Mouse (Mus musculus) left cerebral cortex, postnatal 36 days (tissue): ENCODE results near the gene Hist1h1d. TPM values are rescaled to one million over a fixed set of nuclear protein-coding genes. Genes with fewer than 3 reads are reported as not detected.
"Not testable (repeated sequence)": the region's sequence is repeated elsewhere in the genome, so short reads cannot be mapped to it uniquely, and the experiment has no call there.

ENCODE experiments used
- DNase-seq, 2 experiments: peaks; one replicate each; pipeline ENCODE4 v3.0.0; 2021 to 2022; ENCODE audit warnings: low spot score in 2 of 2, mixed read lengths in 1 of 2
- intact Hi-C: fragments of 180-260 bp; cut with DNase I; formaldehyde crosslinking; loops from one replicate; pipeline ENCODE4 v1.15.1; 2025
- total RNA-seq, 2 experiments: library from RNA; stranded (reverse); gene quantifications; 2 replicates each; pipeline ENCODE4 v1.2.3; 2021

Hist1h1d gene
- total RNA-seq, 2 experiments from 2014 or later = 4.7 to 6.5 TPM

DNA sequence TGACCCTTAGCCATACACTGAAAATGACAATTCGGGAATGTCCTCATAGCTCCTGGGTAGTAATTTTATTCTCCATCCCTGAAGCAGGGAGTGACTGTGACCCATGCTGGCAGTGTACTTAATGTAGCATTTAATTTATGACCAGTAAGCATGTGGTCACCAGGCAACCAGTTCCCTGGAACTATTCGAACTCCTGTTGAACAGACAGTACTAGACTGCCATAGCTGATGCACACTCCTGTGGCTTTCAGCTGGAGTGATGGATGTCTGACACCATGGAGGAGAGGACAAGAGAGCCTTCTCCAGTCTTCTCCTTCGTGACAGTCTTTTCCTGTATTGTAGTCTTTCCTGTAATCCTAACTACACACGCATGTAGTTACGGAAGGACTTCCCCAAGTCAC is 24.1 kb upstream of the Hist1h1d start:
- no peak for DNase-seq
- intact Hi-C loops = no loop called here

DNA sequence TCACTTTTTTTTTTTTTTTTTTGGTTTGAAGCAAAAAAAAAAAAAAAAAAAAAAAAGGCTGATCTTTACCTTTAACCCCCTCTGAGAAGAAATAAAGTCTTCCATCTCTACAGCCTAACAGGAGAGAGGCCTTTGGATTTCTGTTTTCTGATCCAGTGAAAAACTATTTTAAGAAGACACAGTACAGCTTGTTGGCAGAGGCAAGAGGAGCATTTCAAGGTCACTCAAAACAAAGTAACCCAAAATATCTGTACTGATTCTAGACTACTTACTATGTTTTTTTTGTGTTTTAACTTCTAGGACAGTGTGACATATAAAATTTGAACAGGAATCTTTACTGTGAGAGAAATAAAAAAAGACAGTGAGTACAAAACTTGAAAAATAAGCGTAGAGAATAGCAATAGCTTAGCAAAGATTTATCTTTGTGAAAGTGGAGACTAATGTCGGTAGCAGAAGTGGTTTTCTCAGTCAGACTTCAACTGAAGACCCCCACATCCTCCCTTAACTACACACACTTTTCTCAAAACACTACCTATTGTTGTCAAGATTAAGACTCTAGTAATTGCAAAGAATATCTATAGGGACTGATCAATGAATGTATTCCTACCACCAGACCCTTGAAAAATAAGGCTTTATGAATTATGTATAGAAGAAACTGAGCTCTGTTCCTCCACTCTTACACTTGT is 23.4 kb upstream of the Hist1h1d start:
- no peak for DNase-seq
- intact Hi-C loops = loop anchor here (5.0 to 10.0 kb wide), 3 partner anchors 53 to 1815 kb away; partner anchors contain the start of genes Hist1h2ag, Hist1h2ai, Hist1h2bj and Hist1h2bl

DNA sequence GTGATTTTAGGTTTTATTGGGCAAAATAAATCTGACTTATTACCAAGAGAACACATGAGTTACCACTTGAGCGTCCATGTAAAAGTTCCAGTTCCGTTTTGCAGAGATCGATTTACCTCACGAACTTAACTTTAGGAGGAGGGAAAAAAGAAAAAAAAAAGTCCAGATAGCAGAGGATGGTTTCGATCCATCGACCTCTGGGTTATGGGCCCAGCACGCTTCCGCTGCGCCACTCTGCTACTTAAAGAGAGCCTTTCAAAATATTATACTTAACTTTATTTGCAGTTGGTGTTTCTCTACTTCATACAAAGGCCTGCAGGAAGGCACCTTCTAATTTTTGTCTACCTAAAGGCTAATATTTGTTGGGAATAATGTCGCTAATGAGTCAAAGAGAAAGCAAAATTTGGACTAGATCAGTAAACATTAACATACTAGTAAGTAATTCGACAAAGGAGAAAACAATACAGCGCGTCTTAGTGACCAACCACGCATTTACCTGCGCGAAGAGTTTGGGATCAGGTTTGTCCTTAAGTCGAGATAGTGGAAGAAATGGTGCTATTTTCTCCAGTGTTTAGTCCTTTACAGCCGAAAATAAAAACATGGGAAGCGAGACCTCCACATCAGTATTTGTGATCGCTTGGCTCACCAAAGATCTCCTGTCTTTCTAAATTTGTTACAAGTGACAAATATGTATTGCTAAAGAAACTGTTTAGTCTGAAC is 22.7 kb upstream of the Hist1h1d start:
- intact Hi-C loops = loop anchor here (5.0 to 10.0 kb wide), 3 partner anchors 52 to 1816 kb away; partner anchors contain the start of genes Hist1h2ag, Hist1h2ai, Hist1h2bj and Hist1h2bl
- DNase-seq = peak; percentile 55 to 66

DNA sequence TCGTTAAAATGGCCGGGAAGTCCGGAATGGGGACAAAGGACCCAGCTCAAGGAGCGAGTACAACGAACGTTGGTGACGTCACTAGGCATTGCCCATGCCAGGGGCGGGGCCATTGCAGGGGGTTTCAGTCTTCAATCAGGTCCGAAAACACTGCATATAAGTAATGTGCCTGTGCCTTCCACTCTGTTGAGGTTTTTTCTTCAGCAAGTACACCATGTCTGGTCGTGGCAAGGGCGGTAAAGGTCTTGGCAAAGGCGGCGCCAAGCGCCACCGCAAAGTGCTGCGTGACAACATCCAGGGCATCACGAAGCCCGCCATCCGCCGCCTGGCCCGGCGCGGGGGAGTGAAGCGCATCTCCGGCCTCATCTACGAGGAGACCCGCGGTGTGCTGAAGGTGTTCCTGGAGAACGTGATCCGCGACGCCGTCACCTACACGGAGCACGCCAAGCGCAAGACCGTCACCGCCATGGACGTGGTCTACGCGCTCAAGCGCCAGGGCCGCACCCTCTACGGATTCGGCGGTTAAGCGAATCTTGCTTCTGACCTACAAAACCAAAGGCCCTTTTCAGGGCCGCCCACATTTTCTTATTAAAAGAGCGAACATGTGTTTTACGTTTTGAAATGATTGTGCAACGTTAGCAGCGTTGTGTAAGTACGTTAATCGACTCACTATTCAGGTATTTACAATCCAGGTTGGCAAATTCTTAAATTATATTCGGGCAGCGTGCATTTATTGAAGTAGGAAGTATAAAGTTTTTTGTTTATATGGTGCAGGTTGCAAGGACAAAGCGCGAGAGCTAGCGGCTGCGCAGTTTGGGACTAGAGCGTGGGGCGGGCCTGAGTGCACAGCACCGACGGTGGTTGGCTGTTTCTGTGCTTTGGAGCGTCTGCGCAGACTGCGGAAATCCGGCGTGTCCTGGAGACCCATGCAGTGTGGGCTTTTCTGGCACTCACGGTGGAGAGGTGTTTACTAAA is 21.9 kb upstream of the Hist1h1d start, which contains the start of gene Hist1h4h:
Gene Hist1h4h, plus strand, starts transcription at position 150 of the 975 bp plus-strand sequence.
- DNase-seq = peak; percentile 96 to 97
- intact Hi-C loops = loop anchor here (5.0 to 10.0 kb wide), 3 partner anchors 51 to 1816 kb away; partner anchors contain the start of genes Hist1h2ag, Hist1h2ai, Hist1h2bj and Hist1h2bl

DNA sequence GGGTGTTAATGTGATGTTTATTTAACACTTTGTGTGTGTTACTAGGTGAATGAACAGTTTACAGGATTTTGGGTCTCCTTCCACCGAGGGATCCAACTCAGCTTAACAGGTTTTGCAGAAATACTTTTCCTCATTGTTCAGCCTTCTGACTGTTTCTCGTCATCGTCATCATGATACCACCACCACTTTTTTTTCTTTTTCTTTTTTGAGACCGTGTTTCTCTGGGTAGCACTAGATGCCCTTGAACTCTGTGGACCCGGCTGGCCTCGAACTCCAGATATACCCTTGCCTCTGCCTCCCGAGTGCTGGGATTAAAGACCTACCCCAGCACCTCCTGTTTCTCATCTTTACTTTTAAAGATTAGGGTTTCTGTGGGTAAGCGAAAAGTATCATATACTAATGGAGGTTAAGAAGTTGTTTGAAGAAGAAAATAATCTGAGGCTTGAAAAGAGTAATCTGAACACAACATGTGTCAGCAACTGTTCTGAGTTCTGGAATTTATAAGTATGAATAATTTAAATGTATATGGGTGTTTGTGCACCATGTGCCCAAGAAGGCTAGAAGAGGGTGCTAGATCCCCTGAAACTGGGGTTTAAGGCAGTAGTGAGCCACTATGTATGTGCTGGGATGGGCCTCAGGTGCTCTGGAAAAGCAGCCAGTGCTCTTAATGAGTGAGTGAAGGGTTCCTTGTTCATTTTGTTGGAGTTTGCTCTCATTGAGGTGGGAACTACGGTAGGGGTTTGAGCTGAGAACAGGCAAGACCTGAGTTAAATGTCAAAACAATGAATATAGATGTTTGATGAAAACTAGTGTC is 20.6 kb upstream of the Hist1h1d start:
- no peak for DNase-seq
- intact Hi-C loops = loop anchor here (5.0 to 10.0 kb wide), 3 partner anchors 50 to 1818 kb away; partner anchors contain the start of genes Hist1h2ag, Hist1h2ai, Hist1h2bj and Hist1h2bl

DNA sequence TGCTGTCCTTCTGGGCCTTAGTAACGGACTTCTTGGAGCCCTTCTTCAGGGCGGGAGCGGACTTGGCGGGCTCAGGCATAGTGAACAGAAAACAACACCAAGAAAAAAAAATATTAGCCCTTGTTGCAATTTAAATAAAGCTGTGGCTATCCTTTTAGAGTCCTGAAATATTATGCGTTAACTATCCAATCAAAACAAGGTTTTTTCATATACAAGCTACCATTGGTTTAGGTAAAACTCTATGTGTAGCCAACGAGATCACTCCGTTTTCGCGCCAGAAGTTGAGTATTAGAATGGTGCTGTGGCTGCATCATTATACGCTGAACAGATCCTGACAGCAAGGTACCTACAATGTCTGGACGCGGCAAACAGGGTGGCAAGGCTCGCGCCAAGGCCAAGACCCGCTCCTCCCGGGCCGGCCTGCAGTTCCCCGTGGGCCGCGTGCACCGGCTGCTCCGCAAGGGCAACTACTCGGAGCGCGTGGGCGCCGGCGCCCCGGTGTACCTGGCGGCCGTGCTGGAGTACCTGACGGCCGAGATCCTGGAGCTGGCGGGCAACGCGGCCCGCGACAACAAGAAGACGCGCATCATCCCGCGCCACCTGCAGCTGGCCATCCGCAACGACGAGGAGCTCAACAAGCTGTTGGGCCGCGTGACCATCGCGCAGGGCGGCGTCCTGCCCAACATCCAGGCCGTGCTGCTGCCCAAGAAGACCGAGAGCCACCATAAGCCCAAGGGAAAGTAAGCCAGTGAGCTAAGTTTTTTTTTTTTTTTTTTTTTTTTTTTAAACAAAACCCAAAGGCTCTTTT is 19.3 kb upstream of the Hist1h1d start, which contains the start of gene Hist1h2af:
Gene Hist1h2af, plus strand, starts transcription at position 347 of the 808 bp plus-strand sequence.
- peak; percentile 67 to 73 for DNase-seq
- intact Hi-C loops = loop anchor here (5.0 to 10.0 kb wide), 3 partner anchors 49 to 1819 kb away; partner anchors contain the start of genes Hist1h2ag, Hist1h2ai, Hist1h2bj and Hist1h2bl

DNA sequence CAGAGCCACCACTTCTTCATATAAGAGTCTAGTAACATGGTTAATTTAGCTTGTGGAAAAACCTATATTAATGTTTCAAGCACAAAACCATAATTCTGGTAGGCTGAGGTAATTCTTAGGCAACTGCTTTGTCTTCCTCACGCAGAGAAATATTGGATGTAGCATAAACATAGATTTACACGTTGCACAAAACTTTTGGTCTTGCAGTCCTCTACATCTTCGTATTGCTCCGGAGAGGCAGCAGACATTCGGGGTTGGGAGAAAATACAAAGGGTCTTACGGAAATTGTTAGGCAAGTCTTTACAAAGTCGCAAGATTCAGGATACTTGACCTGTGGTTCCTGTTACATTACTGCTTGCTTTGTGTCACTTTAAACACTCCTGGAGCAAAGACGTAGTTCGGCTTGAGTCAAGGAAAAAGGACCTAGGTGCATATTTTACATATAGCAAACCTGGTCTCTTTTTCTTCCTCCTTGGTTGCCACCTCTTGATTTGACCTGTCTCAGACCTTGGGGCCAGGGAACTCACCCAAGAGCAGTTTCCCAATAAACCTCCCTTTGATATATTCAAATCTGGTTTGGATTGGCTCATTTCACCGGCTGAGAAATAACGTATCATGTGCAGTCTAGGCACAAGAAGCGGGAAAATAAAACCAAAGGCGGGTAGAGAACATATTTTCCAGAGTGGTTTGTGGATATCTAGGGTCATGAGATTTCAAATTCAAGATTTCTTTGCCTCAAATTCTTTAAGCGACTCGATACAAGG is 18.5 kb upstream of the Hist1h1d start:
- intact Hi-C loops = loop anchor here (5.0 to 10.0 kb wide), 3 partner anchors 48 to 1820 kb away; partner anchors contain the start of genes Hist1h2ag, Hist1h2ai, Hist1h2bj and Hist1h2bl
- DNase-seq = no peak

DNA sequence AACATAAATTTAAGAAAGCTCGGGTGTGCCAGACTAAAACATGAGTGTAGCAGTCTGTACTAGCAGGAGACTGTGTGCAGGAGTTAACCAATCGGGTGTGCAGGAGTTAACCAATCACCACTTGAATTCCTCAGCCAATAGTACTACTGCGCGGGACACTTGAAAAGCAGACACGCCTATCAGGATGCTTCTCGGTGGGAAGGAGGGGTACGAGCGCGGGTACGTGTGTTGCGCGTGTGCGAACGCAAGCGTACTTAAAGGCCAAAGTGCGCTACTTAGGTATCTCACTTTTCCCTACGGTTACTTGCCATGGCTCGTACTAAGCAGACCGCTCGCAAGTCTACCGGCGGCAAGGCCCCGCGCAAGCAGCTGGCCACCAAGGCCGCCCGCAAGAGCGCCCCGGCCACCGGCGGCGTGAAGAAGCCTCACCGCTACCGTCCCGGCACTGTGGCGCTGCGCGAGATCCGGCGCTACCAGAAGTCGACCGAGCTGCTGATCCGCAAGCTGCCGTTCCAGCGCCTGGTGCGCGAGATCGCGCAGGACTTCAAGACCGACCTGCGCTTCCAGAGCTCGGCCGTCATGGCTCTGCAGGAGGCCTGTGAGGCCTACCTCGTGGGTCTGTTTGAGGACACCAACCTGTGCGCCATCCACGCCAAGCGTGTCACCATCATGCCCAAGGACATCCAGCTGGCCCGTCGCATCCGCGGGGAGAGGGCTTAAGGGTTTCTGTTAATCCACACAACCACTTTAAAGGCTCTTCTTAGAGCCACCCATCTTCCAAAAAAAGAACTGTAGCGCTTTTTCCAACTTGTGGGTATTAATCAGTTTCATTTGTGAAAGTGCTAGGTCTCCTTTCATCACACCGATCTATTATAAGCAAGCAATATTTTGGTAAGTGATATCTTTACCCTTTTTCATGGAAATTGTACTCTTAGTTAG is 17.7 kb upstream of the Hist1h1d start, which contains the start of gene Hist1h3g:
Gene Hist1h3g, plus strand, starts transcription at position 286 of the 939 bp plus-strand sequence.
- intact Hi-C loops = loop anchor here (10.0 kb wide), 1 partner anchor 1821 kb away; the partner anchor contains the start of genes Hist1h2ai, Hist1h2bl and Hist1h3h
- peak; percentile 86 to 89 for DNase-seq

DNA sequence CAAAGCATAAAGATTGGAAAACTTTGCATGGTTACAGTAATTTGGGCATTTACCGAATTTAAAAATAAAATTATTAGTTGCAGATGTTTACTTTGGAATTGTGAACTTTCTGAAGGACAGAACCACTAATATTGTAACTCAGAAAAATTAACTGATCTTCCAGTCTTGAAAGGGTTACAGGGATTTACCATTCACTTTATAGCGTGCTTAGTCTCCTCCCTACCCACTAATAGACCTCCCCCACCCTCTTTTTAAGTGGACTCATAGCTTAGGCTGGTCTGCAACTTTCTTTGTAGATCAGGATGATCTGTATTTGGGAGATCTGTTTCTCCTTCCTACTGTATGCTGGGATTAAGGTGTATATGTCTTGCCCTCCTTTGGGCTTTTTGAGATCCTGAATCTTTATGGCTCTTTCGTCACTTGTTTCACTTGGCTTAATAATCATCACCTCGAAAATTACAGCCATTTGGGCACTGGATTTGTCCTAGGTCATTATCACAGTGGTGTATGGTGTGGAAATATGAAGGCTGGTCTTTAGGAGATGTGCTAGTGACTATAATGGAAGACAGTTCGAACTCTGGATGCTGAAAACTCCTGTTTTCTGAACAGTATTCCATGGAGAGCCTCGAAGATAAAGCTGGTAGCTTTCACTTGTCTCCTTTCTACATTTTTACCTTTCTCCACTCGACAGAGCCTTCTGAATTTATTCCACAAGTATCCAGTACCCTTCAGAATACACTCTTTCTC is 16.8 kb upstream of the Hist1h1d start:
- DNase-seq = no peak
- intact Hi-C loops = loop anchor here (10.0 kb wide), 1 partner anchor 1821 kb away; the partner anchor contains the start of genes Hist1h2ai, Hist1h2bl and Hist1h3h

DNA sequence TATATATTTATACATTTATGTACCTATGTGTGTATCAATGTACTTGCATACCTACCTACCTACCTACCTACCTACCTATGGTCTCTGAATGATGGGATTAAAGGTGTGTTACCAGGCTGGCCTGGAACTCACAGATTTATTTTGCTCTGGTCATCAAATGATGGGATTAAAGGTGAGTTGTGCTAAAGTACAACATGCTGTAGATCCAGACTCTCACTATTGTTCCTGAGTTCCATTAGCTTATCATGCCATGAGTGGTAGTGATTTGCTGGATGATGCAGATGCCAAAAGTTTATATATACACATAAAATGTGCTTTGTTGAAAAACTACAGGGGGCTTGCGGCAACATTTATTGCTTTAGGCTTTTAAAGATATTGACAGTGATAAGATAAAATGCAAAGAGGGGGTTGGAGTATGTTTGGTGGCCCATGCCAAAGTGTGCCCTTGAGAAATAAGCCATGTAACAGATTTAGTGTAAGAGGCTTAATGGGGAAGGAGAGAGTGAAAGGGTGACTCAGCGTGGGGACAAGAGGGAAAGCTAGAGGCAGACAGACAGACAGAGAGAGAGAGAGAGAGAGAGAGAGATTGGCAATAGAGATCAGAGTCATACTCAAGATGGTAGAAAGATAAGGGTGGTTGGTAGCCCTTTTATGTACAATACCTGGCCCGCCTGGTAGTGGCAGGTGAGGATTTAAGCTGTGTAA is 15.9 kb upstream of the Hist1h1d start:
- intact Hi-C loops = loop anchor here (10.0 kb wide), 1 partner anchor 1822 kb away; the partner anchor contains the start of genes Hist1h2ai, Hist1h2bl and Hist1h3h
- DNase-seq = no peak

DNA sequence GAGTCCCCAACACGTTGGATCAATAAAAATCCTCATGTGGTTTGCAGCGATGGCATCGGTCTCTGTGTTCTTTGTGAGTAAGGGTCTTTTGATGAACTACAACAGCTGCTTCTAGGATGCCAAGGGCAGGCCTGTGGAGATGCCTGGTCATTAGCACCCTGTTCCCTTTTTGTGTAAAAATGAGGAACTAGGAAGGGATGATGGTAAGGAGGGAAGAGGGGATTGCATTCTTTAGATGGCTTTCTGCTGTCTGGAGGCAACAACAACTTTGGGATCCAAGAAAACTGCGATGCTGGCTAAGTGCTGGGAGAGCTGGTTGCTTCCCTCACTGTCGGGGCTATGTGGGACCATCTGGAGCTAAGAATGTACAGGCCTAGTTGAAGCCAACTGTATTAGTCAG is 14.8 kb upstream of the Hist1h1d start:
- intact Hi-C loops = loop anchor here (10.0 kb wide), 1 partner anchor 1823 kb away; the partner anchor contains the start of genes Hist1h2ai, Hist1h2bl and Hist1h3h
- no peak for DNase-seq

DNA sequence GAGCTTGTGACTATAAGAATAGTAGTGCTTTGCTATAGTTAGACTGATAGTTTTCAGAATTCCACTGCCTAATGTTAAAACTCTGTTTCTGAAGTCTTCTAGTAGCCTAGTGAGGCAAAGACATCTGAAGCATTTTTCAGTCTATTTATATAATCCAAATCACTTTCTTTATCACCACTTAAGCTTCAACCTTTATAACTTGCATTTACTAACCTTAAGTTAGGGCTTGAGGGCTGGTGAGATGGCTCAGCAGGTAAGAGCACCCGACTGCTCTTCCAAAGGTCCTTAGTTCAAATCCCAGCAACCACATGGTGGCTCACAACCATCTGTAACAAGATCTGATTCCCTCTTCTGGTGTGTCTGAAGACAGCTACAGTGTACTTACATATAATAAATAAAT is 13.2 kb upstream of the Hist1h1d start:
- DNase-seq = not testable (repeated sequence)
- intact Hi-C loops = loop anchor here (10.0 kb wide), 1 partner anchor 1825 kb away; the partner anchor contains the start of genes Hist1h2ai, Hist1h2bl and Hist1h3h

DNA sequence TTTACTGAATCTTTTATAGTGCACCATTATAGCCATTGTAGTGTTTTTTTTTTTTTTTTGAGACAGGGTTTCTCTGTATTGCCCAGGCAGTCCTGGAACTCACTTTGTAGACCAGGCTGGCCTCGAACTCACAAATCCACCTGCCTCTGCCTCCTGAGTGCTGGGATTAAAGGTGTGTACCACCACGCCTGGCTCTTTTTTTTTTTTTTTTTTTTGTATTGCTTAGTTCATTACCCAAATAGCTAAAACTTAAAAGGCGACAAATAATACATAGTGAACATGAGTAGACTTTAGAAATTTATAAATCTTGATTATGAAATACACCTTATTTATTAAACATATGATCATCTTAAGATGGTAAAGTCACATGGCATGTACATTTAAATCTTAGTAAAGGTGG is 11.6 kb upstream of the Hist1h1d start:
- DNase-seq = no peak
- intact Hi-C loops = no loop called here
